Mouse (Mus musculus) MEL (cell line): Measurements from ENCODE around the gene Adamts5. TPM values are rescaled to one million over a fixed set of nuclear protein-coding genes. Genes with fewer than 3 reads are reported as not detected.

Experiments
- DNase-seq: peaks from one replicate; pipeline ENCODE4 v3.0.0; 2011; ENCODE audit warnings: low read depth, low spot score
- H3K27ac ChIP-seq: 2 replicates; pipeline ENCODE4 v1.5.1; 2012; ENCODE audit warnings: low read depth, mild to moderate bottlenecking, control low read depth, low read length, moderate library complexity; ENCODE audit not compliant: control insufficient read depth
- H3K27me3 ChIP-seq, 2 experiments: fragments of 150-350 bp in 1 of 2; sonication (generic) in 1 of 2; 2 replicates each; pipeline ENCODE4 v1.6.1; 2012; ENCODE audit warnings: low read length in 2 of 2, mild to moderate bottlenecking in 2 of 2, improper control_type of control experiment in 1 of 2, moderate library complexity in 1 of 2; ENCODE audit not compliant: insufficient read depth in 2 of 2, control insufficient read depth in 1 of 2
- H3K36me3 ChIP-seq, 2 experiments: 2 replicates each; pipeline ENCODE4 v1.6.1; 2012 to 2014; ENCODE audit warnings: low read length in 2 of 2, improper control_type of control experiment in 1 of 2, inconsistent platforms in 1 of 2, mild to moderate bottlenecking in 1 of 2; ENCODE audit not compliant: insufficient read depth in 2 of 2, control insufficient read depth in 1 of 2
- H3K4me1 ChIP-seq, 2 experiments: fragments of 150-350 bp in 1 of 2; sonication (generic) in 1 of 2; 2 replicates each; pipeline ENCODE4 v1.6.1; 2012; ENCODE audit warnings: low read length in 2 of 2, improper control_type of control experiment in 1 of 2, mild to moderate bottlenecking in 1 of 2; ENCODE audit not compliant: insufficient read depth in 2 of 2, control insufficient read depth in 1 of 2
- H3K4me3 ChIP-seq, 2 experiments: fragments of 150-350 bp in 1 of 2; sonication (generic) in 1 of 2; 2 replicates each; pipeline ENCODE4 v1.5.1; 2012; ENCODE audit warnings: low read depth in 2 of 2, low read length in 2 of 2, mild to moderate bottlenecking in 2 of 2, moderate library complexity in 2 of 2, control low read depth in 1 of 2, improper control_type of control experiment in 1 of 2; ENCODE audit not compliant: control insufficient read depth in 1 of 2, insufficient read depth in 1 of 2
- H3K79me2 ChIP-seq: 2 replicates; pipeline ENCODE4 v1.6.1; 2012; ENCODE audit warnings: mild to moderate bottlenecking, low read length, moderate library complexity; ENCODE audit not compliant: control insufficient read depth, poor library complexity, insufficient read depth
- H3K9ac ChIP-seq: 2 replicates; pipeline ENCODE4 v1.6.1; 2012; ENCODE audit warnings: low read depth, mild to moderate bottlenecking, control low read depth, low read length, moderate library complexity; ENCODE audit not compliant: control insufficient read depth, poor library complexity, severe bottlenecking
- H3K9me3 ChIP-seq: fragments of 150-350 bp; sonication (generic); replicated peaks from 2 replicates; pipeline ENCODE4 v1.6.1; 2012; ENCODE audit warnings: mild to moderate bottlenecking, low read length, improper control_type of control experiment, moderate library complexity; ENCODE audit not compliant: insufficient read depth
- BHLHE40 ChIP-seq: IDR thresholded peaks from 2 replicates; pipeline ENCODE4 v1.6.1; 2012; ENCODE audit warnings: low read depth, mild to moderate bottlenecking, inconsistent platforms, low read length, improper control_type of control experiment, borderline replicate concordance
- CHD1 ChIP-seq: IDR thresholded peaks from 2 replicates; pipeline ENCODE4 v1.6.1; 2012; ENCODE audit warnings: low read depth, mild to moderate bottlenecking, inconsistent platforms, low read length, improper control_type of control experiment
- CHD2 ChIP-seq: IDR thresholded peaks from 2 replicates; pipeline ENCODE4 v1.6.1; 2011; ENCODE audit warnings: low read length, improper control_type of control experiment
- CTCF ChIP-seq, 3 experiments: IDR thresholded peaks in 2 of 3; conservative IDR thresholded peaks in 1 of 3; 2 replicates each; pipeline ENCODE4 v1.5.1; 2011 to 2012; ENCODE audit warnings: low read length in 3 of 3, low read depth in 2 of 3, mild to moderate bottlenecking in 2 of 3, improper control_type of control experiment in 1 of 3, inconsistent platforms in 1 of 3, mixed read lengths in 1 of 3, moderate library complexity in 1 of 3; ENCODE audit not compliant: control insufficient read depth in 1 of 3, insufficient read depth in 1 of 3, poor library complexity in 1 of 3, severe bottlenecking in 1 of 3
- E2F4 ChIP-seq: IDR thresholded peaks from 2 replicates; pipeline ENCODE4 v1.6.1; 2011; ENCODE audit warnings: low read depth, low read length, improper control_type of control experiment, borderline replicate concordance
- ELF1 ChIP-seq: IDR thresholded peaks from 2 replicates; pipeline ENCODE4 v1.6.1; 2014; ENCODE audit warnings: low read depth, mild to moderate bottlenecking, inconsistent platforms, low read length, improper control_type of control experiment, moderate library complexity
- GATA1 ChIP-seq: IDR thresholded peaks from 2 replicates; pipeline ENCODE4 v1.6.1; 2011; ENCODE audit warnings: low read depth, low read length, improper control_type of control experiment
- JUND ChIP-seq: IDR thresholded peaks from 2 replicates; pipeline ENCODE4 v1.6.1; 2011; ENCODE audit warnings: low read depth, mild to moderate bottlenecking, improper control_type of control experiment, low read length
- MAFK ChIP-seq: IDR thresholded peaks from 2 replicates; pipeline ENCODE4 v1.6.1; 2011; ENCODE audit warnings: low read depth, mild to moderate bottlenecking, low read length, improper control_type of control experiment, borderline replicate concordance
- MAZ ChIP-seq: IDR thresholded peaks from 2 replicates; pipeline ENCODE4 v1.6.1; 2012; ENCODE audit warnings: low read depth, mild to moderate bottlenecking, inconsistent platforms, low read length, improper control_type of control experiment
- MXI1 ChIP-seq: IDR thresholded peaks from 2 replicates; pipeline ENCODE4 v1.6.1; 2011; ENCODE audit warnings: mild to moderate bottlenecking, low read depth, low read length, improper control_type of control experiment
- MYB ChIP-seq: IDR thresholded peaks from 2 replicates; pipeline ENCODE4 v1.6.1; 2011; ENCODE audit warnings: mild to moderate bottlenecking, low read depth, low read length, improper control_type of control experiment
- MYC ChIP-seq: IDR thresholded peaks from 2 replicates; pipeline ENCODE4 v1.6.1; 2011; ENCODE audit warnings: low read depth, mild to moderate bottlenecking, low read length, improper control_type of control experiment, moderate library complexity
- NELFE ChIP-seq: IDR thresholded peaks from 2 replicates; pipeline ENCODE4 v1.6.1; 2011; ENCODE audit warnings: low read depth, low read length, improper control_type of control experiment
- NRF1 ChIP-seq: IDR thresholded peaks from 2 replicates; pipeline ENCODE4 v1.6.1; 2014; ENCODE audit warnings: low read depth, mild to moderate bottlenecking, inconsistent platforms, low read length, improper control_type of control experiment, moderate library complexity; ENCODE audit not compliant: poor library complexity, insufficient read depth, severe bottlenecking
- POLR2A ChIP-seq, 2 experiments: IDR thresholded peaks; 2 replicates each; pipeline ENCODE4 v1.6.1; 2011 to 2012; ENCODE audit warnings: low read length in 2 of 2, mild to moderate bottlenecking in 2 of 2, control low read depth in 1 of 2, improper control_type of control experiment in 1 of 2, low read depth in 1 of 2, moderate library complexity in 1 of 2; ENCODE audit not compliant: control insufficient read depth in 1 of 2, insufficient read depth in 1 of 2, poor library complexity in 1 of 2
- POLR2AphosphoS5 ChIP-seq: IDR thresholded peaks from 2 replicates; pipeline ENCODE4 v1.6.1; 2012; ENCODE audit warnings: low read depth, borderline replicate concordance, mild to moderate bottlenecking, inconsistent platforms, low read length, moderate library complexity, mixed read lengths
- RAD21 ChIP-seq: IDR thresholded peaks from 2 replicates; pipeline ENCODE4 v1.6.1; 2011; ENCODE audit warnings: mild to moderate bottlenecking, low read depth, low read length, improper control_type of control experiment
- SIN3A ChIP-seq: IDR thresholded peaks from 2 replicates; pipeline ENCODE4 v1.6.1; 2012; ENCODE audit warnings: low read length, improper control_type of control experiment, inconsistent platforms
- SMC3 ChIP-seq: IDR thresholded peaks from 2 replicates; pipeline ENCODE4 v1.6.1; 2011; ENCODE audit warnings: low read depth, low read length, improper control_type of control experiment
- TAL1 ChIP-seq: IDR thresholded peaks from 2 replicates; pipeline ENCODE4 v1.6.1; 2012; ENCODE audit warnings: mild to moderate bottlenecking, inconsistent platforms, low read length, moderate library complexity, mixed read lengths
- TBP ChIP-seq: IDR thresholded peaks from 2 replicates; pipeline ENCODE4 v1.8.0; 2011; ENCODE audit warnings: low read depth, low read length, improper control_type of control experiment
- TCF12 ChIP-seq: IDR thresholded peaks from 2 replicates; pipeline ENCODE4 v1.6.1; 2014; ENCODE audit warnings: low read depth, mild to moderate bottlenecking, inconsistent platforms, low read length, improper control_type of control experiment, moderate library complexity
- UBTF ChIP-seq: IDR thresholded peaks from 2 replicates; pipeline ENCODE4 v1.6.1; 2012; ENCODE audit warnings: low read depth, mild to moderate bottlenecking, inconsistent platforms, low read length, improper control_type of control experiment, moderate library complexity, borderline replicate concordance; ENCODE audit not compliant: insufficient read depth
- ZKSCAN1 ChIP-seq: IDR thresholded peaks from 2 replicates; pipeline ENCODE4 v1.6.1; 2012; ENCODE audit warnings: low read depth, mild to moderate bottlenecking, inconsistent platforms, low read length, improper control_type of control experiment, moderate library complexity
- ZMIZ1 ChIP-seq: IDR thresholded peaks from 2 replicates; pipeline ENCODE4 v1.6.1; 2012; ENCODE audit warnings: low read depth, mild to moderate bottlenecking, inconsistent platforms, low read length, improper control_type of control experiment, moderate library complexity
- polyA plus RNA-seq, 2 experiments: library from polyadenylated mRNA; stranded (reverse) in 1 of 2; unstranded in 1 of 2; fragments of >175 nt in 1 of 2; fragments of >200 nt in 1 of 2; gene quantifications; 2 replicates each; pipeline versions ENCODE4 v1.2.1 to v1.2.4; 2012; ENCODE audit warnings: low replicate concordance in 2 of 2, low read depth in 1 of 2; ENCODE audit not compliant: insufficient read length in 2 of 2, insufficient read depth in 1 of 2, missing spikeins in 1 of 2
- total RNA-seq: library from RNA; depleted of rRNA; stranded (reverse); fragments of 300-350 nt; gene quantifications from 2 replicates; pipeline ENCODE4 v1.2.3, GENCODE M21; 2012

Gene Adamts5
- total and polyA plus RNA-seq, 3 experiments = not detected

DNA sequence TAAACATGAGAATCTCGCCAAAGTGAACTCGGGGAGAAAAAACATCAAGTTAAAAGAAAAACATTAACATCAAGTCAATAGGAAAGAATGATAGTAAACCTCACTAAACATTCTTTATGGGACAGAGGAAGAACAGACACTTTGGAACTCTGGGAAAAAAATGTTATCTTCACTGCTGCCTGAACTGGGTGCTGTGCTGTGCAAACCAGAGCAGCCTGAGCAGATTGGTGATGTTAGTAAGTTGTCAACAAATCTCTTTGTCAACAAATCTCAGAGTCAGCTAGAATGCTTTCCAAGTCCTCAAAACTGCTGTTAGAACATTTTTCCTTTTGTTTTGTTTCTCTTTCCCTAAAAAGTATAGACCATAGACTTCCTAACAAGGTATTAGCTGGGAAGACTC lies 29.7 kb downstream of the Adamts5 start:
- Histone ChIP-seq H3K27ac (no peak overlapping the region), H3K36me3 (no peaks in the 10 kb centered on the region), H3K4me3 (no peak overlapping the region), H3K4me1 (no peaks in the 10 kb centered on the region), H3K79me2 (no peaks in the 10 kb centered on the region), H3K9ac (no peak overlapping the region), H3K9me3 (no peaks in the 10 kb centered on the region), H3K27me3 (no peaks in the 10 kb centered on the region)
- no peak for DNase-seq
- TF ChIP-seq ZMIZ1 = no peak
- no peak for TF ChIP-seq MAFK
- TF ChIP-seq POLR2A (IDR thresholded peaks at IDR 0.05; ENCODE audit: control insufficient read depth in 1 of 2, insufficient read depth in 1 of 2, low read depth in 1 of 2, low read length in 2 of 2, poor library complexity in 1 of 2) = no peak
- TF ChIP-seq BHLHE40 = no peak
- no peak for TF ChIP-seq POLR2AphosphoS5
- no peak for TF ChIP-seq CHD2
- no peak for TF ChIP-seq NELFE
- no peak for TF ChIP-seq SIN3A
- TF ChIP-seq RAD21 = no peak

GRCm38 (mm10) chr16:85871248-85871647 lies 30.4 kb downstream of the Adamts5 start:
- DNase-seq = no peak
- no peaks in the 10 kb centered on the region for H3K9me3 ChIP-seq
- H3K4me1 ChIP-seq = no peaks in the 10 kb centered on the region
- H3K27me3 ChIP-seq = no peaks in the 10 kb centered on the region
- no peaks in the 10 kb centered on the region for H3K36me3 ChIP-seq
- no peak overlapping the region for H3K4me3 ChIP-seq
- H3K9ac ChIP-seq = no peak overlapping the region
- no peak for TF ChIP-seq TCF12
- no peak for TF ChIP-seq UBTF
- TF ChIP-seq JUND = no peak
- no peak for TF ChIP-seq CTCF (IDR thresholded peaks at IDR 0.05 in 2 of 3, conservative IDR thresholded peaks at IDR 0.05 in 1 of 3; ENCODE audit: control insufficient read depth in 1 of 3, insufficient read depth in 1 of 3, low read depth in 2 of 3, low read length in 3 of 3, poor library complexity in 1 of 3, severe bottlenecking in 1 of 3)
- no peak for TF ChIP-seq MAZ
- no peak for TF ChIP-seq MXI1
- TF ChIP-seq GATA1 = no peak
- no peak for TF ChIP-seq MYB
- no peak for TF ChIP-seq TAL1
- no peak for TF ChIP-seq MYC
- no peak for TF ChIP-seq NRF1
- TF ChIP-seq CHD1 = no peak
- TF ChIP-seq E2F4 = no peak
- no peak for TF ChIP-seq ELF1
- TF ChIP-seq TBP = no peak
- no peak for TF ChIP-seq ZKSCAN1
- no peak for TF ChIP-seq BHLHE40
- no peak for TF ChIP-seq ZMIZ1
- no peak for TF ChIP-seq SIN3A
- TF ChIP-seq SMC3 = no peak
- H3K79me2 ChIP-seq = no peaks in the 10 kb centered on the region
- no peak overlapping the region for H3K27ac ChIP-seq
